Mouse (Mus musculus): Measurements from ENCODE around the gene 9030025P20Rik. TPM values are rescaled to one million over a fixed set of nuclear protein-coding genes. Genes with fewer than 3 reads are reported as not detected.
"Not testable (repeated sequence)": the region's sequence is repeated elsewhere in the genome, so short reads cannot be mapped to it uniquely, and the experiment has no call there.

Gene 9030025P20Rik
- total RNA-seq (2021), result 1 to 10 TPM; 1.3 to 1.8 TPM

DNA sequence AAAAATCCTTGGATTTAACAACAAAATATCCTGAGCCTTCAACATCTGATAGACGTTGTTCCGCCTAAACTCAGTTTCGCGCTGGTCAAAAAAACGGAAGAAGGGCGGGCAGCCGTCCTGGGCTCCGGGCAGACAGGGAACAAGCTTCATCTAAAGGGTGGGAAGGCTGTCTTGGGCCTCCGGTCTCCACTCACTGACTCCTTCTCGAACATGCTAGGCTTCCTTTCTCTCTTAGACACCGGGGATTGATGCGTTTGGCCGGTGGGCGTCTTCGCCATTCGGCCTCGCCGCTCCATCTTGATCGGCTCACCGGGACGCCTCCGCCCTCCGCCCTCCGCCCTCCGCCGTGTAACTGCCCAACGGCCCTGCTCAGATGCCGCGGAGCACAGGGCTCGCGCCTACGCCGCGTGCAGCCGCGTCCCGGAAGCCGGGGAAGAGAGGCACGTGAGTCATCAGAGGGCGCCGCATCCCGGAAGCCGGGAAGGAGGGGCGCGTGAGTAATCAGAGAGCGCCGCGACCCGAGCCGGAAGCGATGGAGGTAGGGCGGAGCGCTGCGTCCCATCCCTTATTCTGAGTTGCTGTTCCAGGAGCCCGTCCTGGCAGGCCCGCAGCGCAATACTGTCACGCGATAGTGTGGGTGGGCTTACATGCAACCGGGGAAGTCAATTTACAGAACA is at the start of gene 9030025P20Rik, which contains the start of gene Gm3417:
Gene 9030025P20Rik, plus strand, starts transcription at position 107 of the 677 bp plus-strand sequence.
Gene Gm3417, minus strand, starts transcription at position 429 of the 677 bp plus-strand sequence.
- DNase-seq; intact Hi-C loops (cut with DNase I): not testable (repeated sequence)

DNA sequence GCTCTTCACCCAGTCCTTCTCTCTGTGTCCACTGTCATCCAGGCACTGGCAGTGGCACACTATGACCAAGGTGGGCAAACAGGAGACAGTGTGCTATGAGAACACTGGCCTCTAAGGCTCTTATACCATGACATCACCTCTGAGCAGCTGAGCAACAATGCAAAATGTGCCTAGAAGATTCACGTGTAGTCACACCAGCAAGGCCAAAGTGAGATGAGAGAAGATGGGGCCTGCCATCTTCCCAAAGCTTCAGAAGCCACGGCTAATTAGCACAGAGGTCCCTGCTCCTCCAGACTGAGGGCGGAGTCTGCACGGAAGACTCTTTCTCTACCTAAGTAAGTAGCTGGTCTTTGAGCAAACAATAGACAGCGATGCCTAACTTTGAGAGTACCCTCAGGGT is 49.6 kb upstream of the 9030025P20Rik start:
- intact Hi-C loops (cut with DNase I), result no loop called here

DNA sequence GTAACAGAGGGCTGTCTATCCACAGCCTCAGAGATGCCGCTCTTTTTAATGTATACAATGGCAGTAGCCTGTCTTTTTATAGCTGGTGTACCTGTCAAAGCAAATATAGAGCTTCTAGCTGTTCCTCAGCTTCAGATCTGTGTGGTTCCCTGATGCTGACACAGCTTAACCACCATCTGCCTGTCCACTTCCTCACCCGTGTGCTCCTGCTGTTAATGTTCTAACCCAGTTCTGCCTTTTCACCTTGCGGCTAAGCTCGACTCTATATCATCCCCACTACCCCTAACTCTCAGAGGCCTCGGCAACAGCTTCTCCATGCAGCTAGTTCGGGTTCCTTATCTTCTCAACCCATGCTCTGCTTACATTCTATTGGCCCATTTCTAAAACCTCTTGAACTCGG is 47.6 kb upstream of the 9030025P20Rik start:
- intact Hi-C loops (cut with DNase I), result no loop called here

More for the DNA sequence above, 49.6 kb upstream of the 9030025P20Rik start:
- DNase-seq, result no peak

DNA sequence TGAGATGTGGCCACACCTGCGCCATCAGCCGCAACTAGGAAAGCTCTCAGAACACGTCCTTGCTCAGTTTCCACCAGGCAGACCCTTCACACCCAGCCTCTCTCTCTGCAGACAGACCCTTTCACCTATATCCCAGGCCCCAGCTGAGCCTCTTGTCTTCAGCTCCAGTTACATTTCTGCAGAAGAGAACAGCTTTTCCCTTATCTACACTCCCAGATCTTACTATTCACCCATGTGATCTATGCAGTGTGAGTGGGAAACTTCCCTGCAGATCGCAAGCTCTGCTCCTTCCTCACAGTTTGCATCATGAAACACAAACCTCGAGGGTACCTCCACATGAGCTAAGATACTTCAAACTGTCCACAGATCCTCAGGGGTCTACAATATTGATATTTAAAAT is 46.8 kb upstream of the 9030025P20Rik start:
- no peak for DNase-seq
- intact Hi-C loops (cut with DNase I), result no loop called here

More for the DNA sequence above, 47.6 kb upstream of the 9030025P20Rik start:
- no peak for DNase-seq

DNA sequence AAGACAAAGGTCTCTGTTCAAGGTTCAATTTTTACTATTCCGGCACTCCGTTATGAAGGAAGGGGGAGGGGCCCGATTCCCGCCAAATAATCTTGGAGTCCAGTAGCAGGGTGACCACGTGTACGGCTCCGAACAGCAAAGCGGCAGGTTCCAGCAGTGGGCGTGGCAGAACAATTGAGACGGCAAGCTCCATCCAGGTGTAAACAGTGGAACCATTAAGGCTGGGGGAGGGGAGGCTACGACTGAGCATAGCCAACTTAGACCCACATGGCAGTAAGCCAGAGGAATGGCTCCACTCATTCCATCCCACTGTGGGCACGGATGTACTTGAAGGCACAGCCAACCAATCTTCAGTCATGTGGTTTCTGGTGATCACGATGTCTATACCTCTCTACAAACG is 43.0 kb upstream of the 9030025P20Rik start:
- intact Hi-C loops (cut with DNase I); DNase-seq: not testable (repeated sequence)

DNA sequence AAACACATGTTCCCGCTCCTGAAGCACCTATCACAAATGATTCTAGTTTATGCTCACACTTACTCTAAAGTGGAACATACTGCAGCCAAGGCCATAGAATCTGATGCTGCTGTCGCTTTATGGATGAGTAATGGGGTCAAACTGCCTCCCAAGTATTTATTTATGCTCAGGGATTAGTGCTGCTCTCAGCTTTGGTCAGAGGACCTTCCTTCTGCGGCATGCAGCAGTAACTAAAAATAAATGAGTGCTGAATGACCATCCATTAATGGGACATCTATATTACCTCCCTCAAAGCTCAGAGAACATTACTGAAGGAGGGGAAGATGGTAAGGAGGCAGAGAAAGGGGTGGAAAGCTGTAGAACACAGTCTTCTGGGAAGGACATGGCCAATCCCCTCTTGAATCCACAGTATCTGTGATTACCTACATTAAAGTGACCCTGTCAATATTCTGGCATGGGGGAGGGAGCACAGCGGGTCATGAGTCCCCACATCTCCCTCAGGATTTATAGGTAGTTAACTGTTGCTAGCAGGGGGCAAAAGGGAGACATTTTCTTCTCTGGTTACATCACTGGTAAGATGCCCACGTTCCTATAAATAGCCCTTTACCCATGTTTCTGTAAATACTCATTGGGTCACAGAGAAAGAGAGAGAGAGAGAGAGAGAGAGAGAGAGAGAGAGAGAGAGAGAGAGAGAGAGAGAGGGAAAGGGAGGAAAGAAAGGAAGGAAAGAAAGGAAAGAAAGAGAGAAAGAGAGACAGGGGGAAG is 42.2 kb upstream of the 9030025P20Rik start:
- no peak for DNase-seq
- intact Hi-C loops (cut with DNase I), result no loop called here

DNA sequence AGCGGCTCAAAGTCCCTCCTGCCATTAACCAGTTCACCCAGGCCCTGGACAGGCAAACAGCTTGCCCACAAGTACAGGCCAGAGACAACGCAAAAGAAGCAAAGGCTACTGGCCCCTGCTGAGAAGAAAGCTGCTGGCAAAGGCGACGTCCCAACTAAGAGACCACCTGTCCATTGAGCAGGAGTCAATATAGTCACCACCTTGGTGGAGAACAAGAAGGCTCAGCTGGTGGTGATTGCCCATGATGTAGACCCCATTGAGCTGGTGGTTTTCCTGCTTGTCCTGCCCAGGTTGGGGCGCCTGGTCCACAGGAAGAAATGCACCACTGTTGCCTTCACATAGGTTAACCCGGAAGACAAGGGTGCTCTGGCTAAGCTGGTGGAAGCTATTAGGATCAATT is 36.1 kb upstream of the 9030025P20Rik start:
- intact Hi-C loops (cut with DNase I), result not testable (repeated sequence)
- peak in 1 of 2 experiments; percentile 3 for DNase-seq

DNA sequence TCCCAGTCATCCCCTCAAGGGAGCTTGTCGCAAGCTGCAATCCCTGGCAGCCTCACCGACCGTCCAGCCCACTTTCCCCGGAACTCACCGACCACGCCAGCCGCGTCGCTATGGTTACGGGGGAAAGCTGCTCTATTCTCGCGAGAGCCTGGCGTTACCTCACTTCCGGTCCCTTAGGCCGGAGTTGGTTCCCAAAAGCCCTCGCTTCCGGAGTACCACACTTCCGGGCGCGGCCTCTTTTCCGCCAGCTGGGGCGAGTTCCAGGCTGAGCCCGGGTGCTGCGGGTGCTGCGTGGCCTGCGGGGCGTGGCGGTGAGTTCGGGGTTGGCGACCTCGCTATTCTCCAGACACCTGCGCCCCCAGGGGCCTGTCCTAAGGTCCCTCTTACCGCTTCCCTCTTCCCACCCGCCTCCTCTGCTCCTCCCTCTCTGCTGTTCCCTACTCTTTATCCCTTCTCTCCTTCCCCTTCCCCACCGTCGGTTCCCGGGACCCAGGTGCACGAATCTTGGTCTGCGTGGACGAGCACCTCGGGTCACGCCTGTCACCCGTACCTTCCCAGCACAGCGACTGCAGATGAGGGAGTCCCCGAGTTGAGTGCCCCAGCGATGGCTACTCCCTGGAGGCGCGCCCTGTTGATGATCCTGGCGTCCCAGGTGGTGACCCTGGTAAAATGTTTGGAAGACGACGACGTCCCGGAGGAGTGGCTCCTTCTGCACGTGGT is 35.1 kb upstream of the 9030025P20Rik start, which contains the start of the genes Wdr27 and 1600012H06Rik:
Gene Wdr27, minus strand, starts transcription at position 150 of the 720 bp plus-strand sequence.
Gene 1600012H06Rik, plus strand, starts transcription at position 176 of the 720 bp plus-strand sequence.
- intact Hi-C loops (cut with DNase I), result no loop called here
- peak; percentile 99 for DNase-seq

DNA sequence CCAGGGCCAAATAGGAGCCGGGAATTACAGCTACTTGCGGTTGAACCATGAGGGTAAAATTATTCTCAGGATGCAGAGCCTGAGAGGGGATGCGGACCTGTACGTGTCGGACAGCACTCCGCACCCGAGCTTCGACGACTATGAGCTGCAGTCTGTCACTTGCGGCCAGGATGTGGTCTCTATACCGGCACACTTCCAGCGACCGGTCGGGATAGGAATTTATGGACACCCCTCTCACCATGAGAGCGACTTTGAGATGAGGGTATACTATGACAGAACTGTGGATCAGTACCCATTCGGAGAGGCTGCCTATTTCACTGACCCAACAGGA is 34.6 kb upstream of the 9030025P20Rik start:
- no peak for DNase-seq
- intact Hi-C loops (cut with DNase I), result no loop called here

DNA sequence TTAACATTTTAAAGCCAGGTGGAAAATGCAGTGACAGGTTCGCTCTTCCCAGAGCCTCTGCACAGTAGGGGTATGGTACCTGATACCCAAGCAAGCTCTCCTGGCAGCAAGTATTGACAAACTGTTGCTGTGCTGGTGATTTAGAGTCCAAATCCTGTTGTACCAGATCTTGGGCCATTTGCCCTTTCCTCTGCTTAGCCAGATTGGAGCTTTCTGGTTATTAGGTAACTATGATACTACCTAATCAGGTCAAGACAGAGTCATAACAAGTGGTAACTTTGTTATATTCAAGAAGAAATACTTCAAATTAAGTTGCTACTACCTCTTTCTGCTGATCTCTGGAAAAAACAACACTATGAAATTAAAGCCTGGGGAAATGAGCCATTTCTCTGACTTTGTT is 33.7 kb upstream of the 9030025P20Rik start:
- intact Hi-C loops (cut with DNase I), result no loop called here
- no peak for DNase-seq

DNA sequence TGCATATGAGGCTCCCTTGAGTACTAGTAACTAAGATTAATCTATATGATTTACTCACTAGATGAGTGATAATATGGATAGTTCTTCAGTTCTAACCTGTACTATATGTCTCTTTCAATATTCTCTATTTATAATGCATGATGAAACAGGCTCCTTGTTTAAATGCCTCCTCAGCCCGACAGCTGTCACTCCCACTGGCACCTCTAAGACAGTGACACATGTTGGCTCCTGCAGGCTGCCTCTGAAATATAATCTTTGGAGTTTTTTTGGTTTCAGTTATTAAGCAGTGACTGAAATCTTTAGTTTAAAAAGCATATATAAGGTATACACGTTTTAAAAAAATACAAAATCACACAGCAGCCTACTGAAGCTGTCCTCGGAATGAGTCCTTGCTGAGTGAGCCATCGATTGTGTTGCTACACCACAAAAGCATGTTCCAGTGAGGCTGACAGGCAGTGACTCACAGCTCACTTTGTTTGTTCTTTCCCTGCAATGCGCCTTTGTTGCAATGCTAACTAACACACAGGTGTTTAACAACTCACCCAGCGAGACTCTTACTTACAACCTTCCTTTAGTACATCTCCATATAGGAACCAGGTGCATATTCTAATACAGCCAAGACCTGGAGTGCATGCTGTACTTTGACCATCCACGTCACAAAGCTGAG is 29.0 kb upstream of the 9030025P20Rik start:
- intact Hi-C loops (cut with DNase I), result no loop called here
- DNase-seq, result no peak

DNA sequence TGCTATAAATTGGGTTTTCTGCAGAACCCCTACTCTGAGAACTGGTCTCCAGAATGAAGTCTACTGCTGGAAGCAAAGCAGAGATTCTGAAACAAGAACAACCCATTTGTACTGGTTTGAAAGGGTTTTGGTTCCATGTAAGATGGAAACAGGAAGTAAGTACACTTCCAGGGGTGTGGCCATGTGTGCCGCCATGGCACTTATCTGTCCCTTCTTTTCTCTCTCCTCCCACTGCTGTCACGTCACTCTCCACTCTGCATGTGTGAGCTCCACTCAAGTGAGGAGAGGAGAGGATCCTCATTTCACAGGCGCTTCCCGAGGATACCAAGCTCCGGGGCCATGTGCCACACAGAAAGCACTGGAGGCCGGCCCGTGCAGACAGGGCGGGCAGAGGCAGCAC is 24.8 kb upstream of the 9030025P20Rik start:
- DNase-seq, result no peak
- intact Hi-C loops (cut with DNase I), result no loop called here

DNA sequence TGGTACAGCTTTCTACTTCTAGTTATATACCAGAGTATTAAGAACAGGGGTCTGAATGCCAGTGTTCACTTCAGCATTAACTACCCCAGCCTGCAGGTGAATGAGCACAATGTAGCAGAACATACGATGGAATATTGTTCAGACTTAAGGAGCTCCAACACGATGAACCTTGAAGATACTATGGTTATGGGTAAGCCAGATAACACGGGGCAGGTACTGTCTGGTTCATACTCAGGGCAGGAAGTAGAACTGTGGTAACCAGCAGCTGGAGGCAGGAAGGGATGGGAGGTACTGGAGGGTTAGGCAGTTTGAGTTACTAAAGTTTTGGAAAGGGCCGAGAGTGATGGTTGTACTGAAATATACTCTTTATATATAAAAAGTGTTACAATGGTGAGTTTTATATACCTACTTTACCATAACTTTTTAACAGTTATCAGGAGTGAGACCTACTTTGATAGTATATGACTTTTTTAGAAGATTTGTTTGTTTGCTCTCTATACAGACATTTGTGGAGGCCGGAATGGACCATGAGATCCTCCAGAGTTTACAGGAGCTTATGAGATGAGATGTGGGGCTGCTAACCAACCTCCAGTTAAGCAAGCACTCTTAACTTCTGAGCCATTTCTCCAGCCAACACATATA is 19.5 kb upstream of the 9030025P20Rik start:
- DNase-seq, result no peak
- intact Hi-C loops (cut with DNase I), result no loop called here

DNA sequence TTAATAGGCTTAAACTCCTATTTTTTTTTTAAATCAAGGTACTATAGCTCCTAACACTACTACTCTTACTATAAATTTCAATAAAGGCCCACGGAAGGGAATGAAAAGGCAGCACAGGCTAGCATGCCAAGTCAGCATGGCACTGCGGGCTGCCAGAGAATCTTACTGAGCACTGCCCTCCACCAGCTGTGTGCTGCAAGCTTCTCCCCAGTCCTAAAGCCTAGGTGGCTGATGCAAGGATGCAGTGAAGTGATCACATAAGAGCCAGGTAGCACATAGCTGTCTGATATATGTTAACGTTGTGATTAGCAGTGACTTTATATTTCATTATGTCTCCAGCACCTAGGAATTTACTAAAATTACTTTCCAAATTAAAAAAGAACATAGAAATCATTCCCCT is 18.3 kb upstream of the 9030025P20Rik start:
- no peak for DNase-seq
- intact Hi-C loops (cut with DNase I), result no loop called here

DNA sequence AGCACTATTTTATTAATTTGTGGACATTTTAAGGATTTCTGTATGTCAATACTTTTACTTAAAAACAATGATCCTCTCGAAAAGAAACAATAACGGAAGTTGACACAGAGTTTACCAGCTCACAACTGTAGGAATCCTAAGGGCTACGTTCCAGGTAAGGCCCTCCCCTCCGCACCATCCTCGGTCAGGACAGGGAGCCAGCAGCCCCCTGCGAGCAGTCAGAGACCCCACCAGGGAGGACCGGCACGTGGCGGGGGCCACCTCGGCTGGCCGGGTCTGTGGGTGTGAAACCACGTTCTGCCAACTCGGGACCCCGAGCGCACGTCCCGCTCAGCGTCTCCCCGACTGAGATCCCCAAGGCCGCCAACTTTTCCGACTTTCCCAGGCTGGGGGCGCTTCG is 17.7 kb upstream of the 9030025P20Rik start:
- peak; percentile 24 to 34 for DNase-seq
- intact Hi-C loops (cut with DNase I), result no loop called here

DNA sequence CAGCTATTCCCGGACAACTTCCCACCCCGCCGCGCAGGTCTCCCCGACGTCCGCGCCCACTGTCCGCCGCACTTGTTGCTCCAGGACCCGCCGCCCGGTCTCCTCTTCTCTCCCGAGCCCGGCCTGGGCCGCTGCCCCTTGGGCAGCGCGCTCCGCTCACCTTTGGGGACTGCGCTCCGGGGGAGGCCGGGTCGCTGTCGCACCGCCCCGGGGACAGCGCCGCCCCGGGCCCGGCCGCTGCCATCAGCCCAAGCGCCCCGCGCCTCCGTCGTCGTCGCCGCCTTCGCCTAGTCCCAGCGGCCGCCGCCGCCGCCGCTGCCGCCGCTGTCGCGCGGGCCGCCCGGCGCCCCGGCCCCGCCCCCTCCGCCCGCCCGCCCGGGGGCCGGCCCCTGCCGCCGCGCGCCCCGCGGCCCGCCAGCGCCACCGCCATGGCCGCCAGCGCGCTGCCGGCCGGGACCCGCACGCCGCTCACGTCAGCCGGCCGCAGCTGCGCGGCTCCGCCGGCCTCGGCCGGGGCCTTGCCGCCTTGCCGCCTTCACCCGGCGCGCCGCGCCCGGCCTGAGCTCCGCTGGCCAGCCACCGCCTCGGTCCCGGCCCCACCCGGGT is 17.2 kb upstream of the 9030025P20Rik start, which contains the start of gene Phf10:
Gene Phf10, minus strand, starts transcription at position 323 of the 606 bp plus-strand sequence.
- DNase-seq, result peak; percentile 37 to 63
- intact Hi-C loops (cut with DNase I), result not testable (repeated sequence)

DNA sequence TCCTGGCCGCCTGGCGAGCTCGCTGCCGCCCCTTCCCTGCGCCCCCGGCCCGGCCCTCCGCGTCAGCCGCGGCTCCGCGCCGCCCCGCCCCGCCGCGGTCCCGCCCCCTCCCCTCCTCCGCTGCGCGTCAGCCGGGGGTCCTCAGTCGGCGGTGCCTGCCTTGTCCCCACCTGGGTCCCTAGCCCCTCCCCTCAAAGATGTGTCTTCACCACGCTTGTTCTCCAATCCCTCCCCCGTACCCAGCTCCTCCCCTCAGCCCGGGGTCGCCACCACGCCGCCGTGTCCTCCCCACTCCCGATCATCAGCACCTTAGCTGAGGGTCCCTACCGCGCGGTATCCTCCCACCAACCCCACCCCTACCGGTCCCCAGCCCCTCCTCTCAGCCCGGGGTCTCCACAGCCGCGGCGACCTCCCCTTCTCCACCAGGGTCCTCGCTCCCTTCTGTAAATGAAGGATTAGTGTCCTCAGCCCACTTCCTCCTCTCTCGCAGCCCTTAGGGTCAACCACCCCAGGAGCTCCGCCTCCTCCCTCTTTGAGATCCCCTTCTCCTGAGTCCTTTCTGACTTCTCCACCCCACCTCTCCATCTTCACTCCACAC is 16.6 kb upstream of the 9030025P20Rik start:
- DNase-seq; intact Hi-C loops (cut with DNase I): not testable (repeated sequence)

DNA sequence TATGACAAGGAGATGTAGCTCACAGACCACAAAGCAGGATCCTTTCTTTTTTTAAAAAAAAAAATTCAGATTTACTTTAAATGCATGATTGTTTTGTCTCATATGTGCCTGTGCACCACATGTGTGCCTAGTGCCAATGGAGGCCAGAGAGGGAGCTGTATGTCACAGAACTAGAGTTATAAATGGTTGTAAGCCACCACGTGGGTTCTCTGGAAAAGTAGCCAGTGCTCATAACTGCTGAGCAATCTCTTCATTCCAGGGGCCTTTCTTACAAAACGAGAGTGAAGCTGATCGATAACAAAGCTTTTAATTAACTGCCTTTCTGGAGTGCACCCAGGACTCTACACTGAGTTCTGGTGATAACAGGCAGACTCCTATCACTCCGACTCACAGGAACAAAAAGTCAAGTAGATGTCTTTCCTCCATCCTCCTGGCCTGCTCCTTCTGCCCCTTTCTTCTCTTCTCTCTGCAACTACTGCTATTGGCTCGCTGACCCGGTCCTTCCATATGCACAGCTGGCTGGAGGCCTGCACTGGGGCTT is 9.8 kb upstream of the 9030025P20Rik start:
- DNase-seq; intact Hi-C loops (cut with DNase I): not testable (repeated sequence)

All from heart, postnatal 36 days (tissue).